Mouse (Mus musculus) embryonic facial prominence, embryonic 11.5 days (tissue): ENCODE measurements around the gene Krt24. TPM values are rescaled to one million over a fixed set of nuclear protein-coding genes. Genes with fewer than 3 reads are reported as not detected.

Source experiments
- ATAC-seq: fragments of 200-750 bp; cut with Nextera tagmentation; replicated peaks from 2 replicates; pipeline ENCODE4 v1.8.0; 2017; ENCODE audit warnings: low read depth; ENCODE audit not compliant: insufficient number of reproducible peaks, low FRiP score, low TSS enrichment
- DNase-seq: peaks from one replicate; pipeline ENCODE4 v3.0.0-alpha.2; 2015; ENCODE audit warnings: low spot score
- H3K27ac ChIP-seq: fragments of 300-500 bp; sonication (generic); replicated peaks from 2 replicates; pipeline ENCODE4 v1.5.1; 2014; ENCODE audit warnings: mild to moderate bottlenecking, low read depth, low read length, control low read depth
- H3K27me3 ChIP-seq: fragments of 300-500 bp; sonication (generic); 2 replicates; pipeline ENCODE4 v1.6.1; 2014; ENCODE audit warnings: mild to moderate bottlenecking, low read length, moderate library complexity, mixed read lengths; ENCODE audit not compliant: control insufficient read depth, insufficient read depth
- H3K36me3 ChIP-seq: fragments of 300-500 bp; sonication (generic); replicated peaks from 2 replicates; pipeline ENCODE4 v1.6.1; 2014; ENCODE audit warnings: low read depth, mild to moderate bottlenecking, low read length, moderate library complexity, mixed read lengths; ENCODE audit not compliant: control insufficient read depth, insufficient read depth
- H3K4me1 ChIP-seq: fragments of 300-500 bp; sonication (generic); 2 replicates; pipeline ENCODE4 v1.6.1; 2014; ENCODE audit warnings: low read length, mixed read lengths; ENCODE audit not compliant: control insufficient read depth, insufficient read depth
- H3K4me2 ChIP-seq: fragments of 300-500 bp; sonication (generic); 2 replicates; pipeline ENCODE4 v1.6.1; 2014; ENCODE audit warnings: low read depth, mild to moderate bottlenecking, control low read depth, low read length, moderate library complexity
- H3K4me3 ChIP-seq: fragments of 300-500 bp; sonication (generic); 2 replicates; pipeline ENCODE4 v1.5.1; 2014; ENCODE audit warnings: low read depth, low read length, control low read depth
- H3K9ac ChIP-seq: fragments of 300-500 bp; sonication (generic); replicated peaks from 2 replicates; pipeline ENCODE4 v1.6.1; 2014; ENCODE audit warnings: mild to moderate bottlenecking, control low read depth, low read length
- H3K9me3 ChIP-seq: fragments of 300-500 bp; sonication (generic); replicated peaks from 2 replicates; pipeline ENCODE4 v1.6.1; 2016; ENCODE audit warnings: mild to moderate bottlenecking, low read length, inconsistent platforms, mixed read lengths; ENCODE audit not compliant: control insufficient read depth
- WGBS: fragments of 180-500 bp; shearing (Covaris S2); extraction: QIAGEN DNeasy Blood & Tissue Kit; methylation state at CpG from one replicate; pipeline ENCODE4 v1.1.7; 2014; 5-methylcytosine and 5-hydroxymethylcytosine counted together
- polyA plus RNA-seq: library from polyadenylated mRNA; unstranded; fragments of >200 nt; fragmentation: Nextera tagmentation; extraction: Ambion mirVana; gene quantifications from 2 replicates; pipeline ENCODE4 v1.2.1, GENCODE M21; 2014

Krt24 gene
- 0.11 and 0.22 TPM in 2 replicates for polyA plus RNA-seq

DNA sequence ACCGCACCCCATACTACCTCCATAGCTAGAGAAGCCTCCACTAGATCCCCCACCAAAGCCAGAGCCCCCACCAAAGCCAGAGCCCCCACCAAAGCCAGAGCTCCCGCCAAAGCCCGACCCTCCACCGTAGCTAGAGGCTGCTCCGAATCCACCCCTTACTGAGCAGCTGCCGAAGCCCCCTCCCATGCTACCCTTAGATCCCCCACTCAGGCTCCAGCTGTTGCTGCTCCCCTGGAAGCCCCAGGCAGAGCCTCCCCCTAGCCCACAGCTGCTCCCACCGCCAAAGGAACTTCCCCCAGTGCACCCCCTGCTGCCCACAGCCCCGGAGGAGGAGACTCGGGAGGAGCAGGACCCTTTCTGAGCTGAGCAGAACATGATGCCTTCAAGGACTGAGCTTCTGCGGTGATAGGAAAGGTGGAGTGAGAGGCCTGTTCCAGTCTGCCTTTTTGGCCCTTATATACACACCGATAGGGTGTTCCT, at the start of gene Krt24:
Krt24 (minus strand) TSS at position 430 of the 480 bp plus-strand sequence.
- Histone ChIP-seq H3K36me3 (no peaks in the 10 kb centered on the region), H3K27ac (no peak within 1 kb of the TSS), H3K9ac (no peak within 1 kb of the TSS), H3K27me3 (no peaks in the 10 kb centered on the region), H3K9me3 (no peaks in the 10 kb centered on the region), H3K4me2 (no peak within 1 kb of the TSS), H3K4me3 (no peak within 1 kb of the TSS), H3K4me1 (no peaks in the 10 kb centered on the region)
- ATAC-seq (no peak), DNase-seq (no peak)
- WGBS, result 50% methylated on average over 11 of the region's 11 CpGs

DNA sequence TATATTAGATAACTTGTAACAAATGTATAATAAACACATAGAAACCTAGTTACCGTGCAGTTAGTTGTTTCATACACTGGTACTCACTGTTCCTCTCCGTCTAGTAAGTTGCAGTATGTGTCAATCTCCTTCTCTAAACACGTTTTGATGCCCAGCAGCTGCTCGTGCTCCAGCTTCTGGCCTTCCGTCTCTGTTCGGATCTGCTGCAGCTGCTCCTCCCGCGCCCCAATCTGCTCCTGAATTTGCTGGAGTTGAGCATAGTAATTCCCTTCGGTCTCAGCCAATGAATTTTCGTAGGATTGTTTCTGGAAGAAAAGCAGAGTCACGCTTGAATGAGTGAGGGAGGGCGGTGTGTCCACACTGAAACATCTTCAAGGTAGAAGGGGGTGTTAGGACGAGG, 48.4 kb upstream of the Krt24 start:
- H3K27ac ChIP-seq, result no peak overlapping the region
- DNase-seq (no peak), ATAC-seq (no peak)
- H3K36me3 ChIP-seq, result no peaks in the 10 kb centered on the region
- H3K9me3 ChIP-seq, result no peaks in the 10 kb centered on the region
- no peaks in the 10 kb centered on the region for H3K4me1 ChIP-seq
- WGBS, result 75% methylated on average over 13 of the region's 13 CpGs
- H3K4me2 ChIP-seq, result no peak overlapping the region
- no peak overlapping the region for H3K9ac ChIP-seq
- no peak overlapping the region for H3K4me3 ChIP-seq
- no peaks in the 10 kb centered on the region for H3K27me3 ChIP-seq

DNA sequence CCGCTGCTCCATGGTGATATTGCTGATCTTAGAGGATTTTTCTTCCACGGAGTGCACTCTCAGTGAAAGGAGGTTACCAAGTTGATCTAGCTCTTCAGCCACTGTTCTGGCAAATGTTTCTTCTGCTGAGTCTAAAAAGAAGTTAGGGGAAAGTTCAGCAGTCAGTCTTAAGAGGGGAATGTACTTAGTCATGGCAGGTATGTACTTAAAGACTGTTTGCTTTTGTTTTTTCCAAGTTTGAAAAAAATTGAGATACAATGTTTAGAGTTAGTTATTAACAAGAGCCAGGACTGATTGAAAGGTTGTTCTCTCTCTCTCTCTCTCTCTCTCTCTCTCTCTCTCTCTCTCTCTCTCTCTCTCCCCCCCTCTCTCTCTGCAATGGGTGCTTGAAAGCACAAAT, 44.6 kb upstream of the Krt24 start:
- WGBS, result 75% methylated on average over 2 of the region's 2 CpGs
- no peak overlapping the region for H3K4me3 ChIP-seq
- H3K9me3 ChIP-seq, result no peaks in the 10 kb centered on the region
- H3K27ac ChIP-seq, result no peak overlapping the region
- H3K36me3 ChIP-seq, result no peaks in the 10 kb centered on the region
- no peak for ATAC-seq
- no peaks in the 10 kb centered on the region for H3K27me3 ChIP-seq
- H3K4me1 ChIP-seq, result no peaks in the 10 kb centered on the region
- H3K9ac ChIP-seq, result no peak overlapping the region
- no peak overlapping the region for H3K4me2 ChIP-seq
- DNase-seq, result no peak

DNA sequence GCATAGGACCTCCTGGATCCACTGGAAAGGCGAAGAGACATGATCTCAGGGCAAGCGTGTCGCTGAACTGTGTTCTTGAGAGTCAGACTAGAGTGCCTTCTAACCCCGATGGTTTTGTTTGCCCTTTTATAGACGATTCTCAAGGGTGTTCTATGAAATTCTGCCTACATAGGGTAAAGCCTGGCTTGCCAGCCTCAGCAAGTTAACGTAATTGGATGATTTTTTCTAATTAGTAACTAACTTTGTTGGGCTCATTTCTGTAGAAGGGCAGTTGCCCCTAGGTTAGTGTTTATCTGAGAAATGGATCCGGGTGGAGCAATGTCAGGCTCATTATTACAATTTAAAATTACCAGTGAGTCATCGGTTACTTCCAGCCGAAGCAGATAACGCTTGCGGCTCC, 37.8 kb upstream of the Krt24 start, which contains the start of gene Krt25:
Krt25 (minus strand) TSS at position 101 of the 400 bp plus-strand sequence.
- no peak within 1 kb of the TSS for H3K27ac ChIP-seq
- ATAC-seq (no peak), DNase-seq (no peak)
- no peaks in the 10 kb centered on the region for H3K9me3 ChIP-seq
- H3K4me3 ChIP-seq, result no peak within 1 kb of the TSS
- WGBS, result 92% methylated on average over 11 of the region's 11 CpGs
- H3K36me3 ChIP-seq, result no peaks in the 10 kb centered on the region
- H3K4me1 ChIP-seq, result no peaks in the 10 kb centered on the region
- no peak within 1 kb of the TSS for H3K9ac ChIP-seq
- no peaks in the 10 kb centered on the region; the same call in 1 of the 2 replicates for H3K27me3 ChIP-seq
- H3K4me2 ChIP-seq, result no peak within 1 kb of the TSS

DNA sequence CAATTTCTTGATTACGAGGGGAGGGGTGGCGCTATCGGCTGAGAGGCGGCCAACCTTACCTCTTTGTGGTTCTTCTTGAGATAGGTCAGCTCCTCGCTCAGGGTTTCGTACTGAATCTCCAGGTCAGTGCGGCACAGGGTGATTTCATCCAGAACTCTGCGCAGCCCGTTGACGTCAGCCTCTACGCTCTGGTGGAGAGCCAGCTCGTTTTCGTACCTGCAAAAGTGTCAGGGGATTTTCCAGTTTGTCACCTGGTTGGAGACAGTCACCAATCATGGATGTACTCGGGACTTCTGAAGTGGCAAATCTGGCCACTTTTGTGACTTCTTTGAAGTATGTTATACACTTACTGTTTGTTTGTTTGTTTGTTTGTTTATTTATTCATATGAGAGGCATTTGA, 36.0 kb upstream of the Krt24 start:
- Histone ChIP-seq H3K4me3 (no peak overlapping the region), H3K9ac (no peak overlapping the region), H3K27ac (no peak overlapping the region), H3K4me1 (no peaks in the 10 kb centered on the region), H3K4me2 (no peak overlapping the region), H3K36me3 (no peaks in the 10 kb centered on the region), H3K9me3 (no peaks in the 10 kb centered on the region), H3K27me3 (no peaks in the 10 kb centered on the region; the same call in 1 of the 2 replicates)
- WGBS, result 89% methylated on average over 14 of the region's 14 CpGs
- ATAC-seq (no peak), DNase-seq (no peak)

DNA sequence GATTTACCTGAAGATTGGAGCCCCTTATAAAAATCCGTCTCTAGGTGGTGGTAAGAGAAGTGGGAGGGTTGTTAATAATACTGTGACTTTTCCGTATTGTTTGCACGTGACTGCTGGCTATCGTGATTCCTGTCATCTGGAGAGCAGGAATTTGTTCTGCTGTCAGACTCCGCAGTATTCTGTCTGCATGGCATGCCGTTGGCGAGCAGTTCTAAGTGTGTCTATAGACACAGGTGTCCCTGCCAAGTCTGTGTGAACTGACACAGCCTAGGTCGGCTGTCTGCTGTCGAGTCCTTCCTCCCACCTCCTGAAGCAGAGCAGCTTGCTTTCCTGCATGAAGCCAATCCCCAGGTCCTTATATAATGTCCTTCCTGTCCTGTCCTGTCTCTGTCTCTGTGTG, 34.1 kb upstream of the Krt24 start:
- Histone ChIP-seq H3K4me2 (no peak overlapping the region), H3K4me3 (no peak overlapping the region), H3K36me3 (no peaks in the 10 kb centered on the region), H3K4me1 (no peaks in the 10 kb centered on the region), H3K9ac (no peak overlapping the region), H3K27ac (no peak overlapping the region), H3K9me3 (no peaks in the 10 kb centered on the region), H3K27me3 (no peaks in the 10 kb centered on the region; the same call in 1 of the 2 replicates)
- 79% methylated on average over 9 of the region's 9 CpGs for WGBS
- DNase-seq, result no peak
- no peak for ATAC-seq

DNA sequence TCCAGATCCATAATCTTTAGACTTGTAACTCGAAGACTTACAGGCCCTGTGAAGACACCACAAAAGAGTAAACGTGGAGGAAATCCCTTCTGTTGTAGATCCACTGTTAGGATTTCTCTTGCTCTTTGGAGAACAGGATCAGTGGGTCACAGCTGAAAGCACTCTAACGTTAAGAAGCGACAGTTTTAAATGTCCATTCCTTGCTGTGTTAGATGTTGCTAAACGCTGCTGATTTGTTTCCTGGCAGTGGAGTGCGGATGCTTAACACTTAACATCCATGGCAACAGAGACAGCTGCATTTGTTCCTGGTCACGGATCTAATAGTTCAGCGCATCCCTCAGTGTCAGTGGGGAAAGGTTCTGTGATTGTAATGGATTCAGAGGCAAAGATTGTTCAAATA, 31.5 kb upstream of the Krt24 start:
- H3K4me2 ChIP-seq, result no peak overlapping the region
- 69% methylated on average over 8 of the region's 8 CpGs for WGBS
- H3K4me3 ChIP-seq, result no peak overlapping the region
- no peaks in the 10 kb centered on the region for H3K36me3 ChIP-seq
- no peak for ATAC-seq
- no peaks in the 10 kb centered on the region for H3K27me3 ChIP-seq
- H3K4me1 ChIP-seq, result no peaks in the 10 kb centered on the region
- no peak for DNase-seq
- H3K27ac ChIP-seq, result no peak overlapping the region
- no peak overlapping the region for H3K9ac ChIP-seq
- H3K9me3 ChIP-seq, result no peaks in the 10 kb centered on the region

DNA sequence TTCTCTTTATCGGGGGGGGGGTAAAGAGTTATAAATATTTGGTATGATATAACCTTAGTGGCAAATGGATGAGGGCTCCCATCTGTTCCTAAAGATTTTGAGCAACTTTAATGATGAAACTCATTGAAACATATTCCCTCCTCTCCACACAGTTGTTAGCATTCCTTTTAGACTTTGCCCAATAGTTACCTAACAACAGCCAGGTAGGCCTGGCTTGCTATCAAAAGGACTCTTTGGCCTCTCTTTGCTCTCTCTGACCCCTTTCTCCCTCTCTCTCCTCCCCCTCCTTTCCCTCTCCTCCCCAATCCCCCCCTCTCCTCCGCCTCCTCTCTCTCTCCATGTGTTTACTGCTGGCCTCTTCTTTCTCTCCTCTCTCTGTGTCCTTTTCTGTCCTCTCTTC, 29.5 kb upstream of the Krt24 start:
- H3K9ac ChIP-seq, result no peak overlapping the region
- no peaks in the 10 kb centered on the region for H3K27me3 ChIP-seq
- no peaks in the 10 kb centered on the region for H3K9me3 ChIP-seq
- DNase-seq (no peak), ATAC-seq (no peak)
- H3K4me3 ChIP-seq, result no peak overlapping the region
- H3K27ac ChIP-seq, result no peak overlapping the region
- H3K4me1 ChIP-seq, result no peaks in the 10 kb centered on the region
- no peaks in the 10 kb centered on the region for H3K36me3 ChIP-seq
- H3K4me2 ChIP-seq, result no peak overlapping the region
- 87% methylated on average over 2 of the region's 2 CpGs for WGBS
